Mouse (Mus musculus) embryonic facial prominence, embryonic 12.5 days (tissue): ENCODE measurements around the gene Dhrs1. TPM values are rescaled to one million over a fixed set of nuclear protein-coding genes. Genes with fewer than 3 reads are reported as not detected.

Source experiments
- ATAC-seq: fragments of 200-750 bp; cut with Nextera tagmentation; 2 replicates; pipeline ENCODE4 v1.8.0; 2017; ENCODE audit not compliant: insufficient number of reproducible peaks, insufficient read depth, low FRiP score, low TSS enrichment
- H3K27ac ChIP-seq: fragments of 300-500 bp; sonication (generic); 2 replicates; pipeline ENCODE4 v1.5.1; 2016; ENCODE audit warnings: mild to moderate bottlenecking
- H3K27me3 ChIP-seq: fragments of 300-500 bp; sonication (generic); 2 replicates; pipeline ENCODE4 v1.6.1; 2016; ENCODE audit warnings: mild to moderate bottlenecking, moderate library complexity
- H3K36me3 ChIP-seq: fragments of 300-500 bp; sonication (generic); 2 replicates; pipeline ENCODE4 v1.6.1; 2016; ENCODE audit warnings: mild to moderate bottlenecking
- H3K4me1 ChIP-seq: fragments of 300-500 bp; sonication (generic); 2 replicates; pipeline ENCODE4 v1.6.1; 2016
- H3K4me2 ChIP-seq: fragments of 300-500 bp; sonication (generic); replicated peaks from 2 replicates; pipeline ENCODE4 v1.6.1; 2016; ENCODE audit warnings: mild to moderate bottlenecking, moderate library complexity
- H3K4me3 ChIP-seq: fragments of 300-500 bp; sonication (generic); 2 replicates; pipeline ENCODE4 v1.5.1; 2016; ENCODE audit warnings: mild to moderate bottlenecking
- H3K9ac ChIP-seq: fragments of 300-500 bp; sonication (generic); 2 replicates; pipeline ENCODE4 v1.6.1; 2016; ENCODE audit warnings: mild to moderate bottlenecking, moderate library complexity
- H3K9me3 ChIP-seq: fragments of 300-500 bp; sonication (generic); 2 replicates; pipeline ENCODE4 v1.6.1; 2016; ENCODE audit warnings: mild to moderate bottlenecking, moderate library complexity
- WGBS: fragments of 180-500 bp; shearing (Covaris S2); methylation state at CpG from one replicate; pipeline ENCODE4 v1.1.7; 2016; 5-methylcytosine and 5-hydroxymethylcytosine counted together
- polyA plus RNA-seq: library from polyadenylated mRNA; unstranded; fragments of >200 nt; fragmentation: Nextera tagmentation; extraction: Ambion mirVana; gene quantifications from 2 replicates; pipeline ENCODE4 v1.2.1, GENCODE M21; 2016

The Dhrs1 gene
- polyA plus RNA-seq, 1 experiment from 2014 or later = 81.5 TPM

DNA sequence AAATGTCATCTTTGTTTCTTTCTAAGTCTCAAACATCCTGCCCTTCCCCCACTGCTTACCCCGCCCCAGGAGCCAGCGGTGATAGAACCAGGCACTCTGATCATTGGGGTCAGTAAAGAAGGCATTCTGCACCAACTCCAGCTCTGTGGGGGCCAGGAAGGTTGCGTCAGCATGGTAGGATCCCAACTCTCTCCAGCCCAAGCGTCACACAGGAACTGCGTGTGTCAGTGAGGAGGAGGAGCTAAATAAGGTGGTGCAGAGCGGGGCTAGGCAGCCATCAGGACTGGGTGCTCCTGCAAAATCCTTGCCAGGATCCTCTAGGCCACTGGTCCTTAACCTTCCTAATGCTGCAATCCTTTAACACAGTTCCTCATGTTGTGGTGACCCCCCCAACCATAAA is 25.8 kb downstream of the Dhrs1 start:
- Histone ChIP-seq H3K4me2 (no peak overlapping the region), H3K4me3 (no peak overlapping the region), H3K27me3 (no peaks in the 10 kb centered on the region), H3K36me3 (peaks cover 25% of the 10 kb centered on the region; the same call in 1 of the 2 replicates), H3K27ac (no peak overlapping the region), H3K4me1 (0 out of 2 replicates have a peak, but pooled peaks cover 4% of the 10 kb centered on the region), H3K9me3 (no peaks in the 10 kb centered on the region), H3K9ac (no peak overlapping the region)
- no peak for ATAC-seq
- 88% methylated on average over 6 of the region's 6 CpGs for WGBS

DNA sequence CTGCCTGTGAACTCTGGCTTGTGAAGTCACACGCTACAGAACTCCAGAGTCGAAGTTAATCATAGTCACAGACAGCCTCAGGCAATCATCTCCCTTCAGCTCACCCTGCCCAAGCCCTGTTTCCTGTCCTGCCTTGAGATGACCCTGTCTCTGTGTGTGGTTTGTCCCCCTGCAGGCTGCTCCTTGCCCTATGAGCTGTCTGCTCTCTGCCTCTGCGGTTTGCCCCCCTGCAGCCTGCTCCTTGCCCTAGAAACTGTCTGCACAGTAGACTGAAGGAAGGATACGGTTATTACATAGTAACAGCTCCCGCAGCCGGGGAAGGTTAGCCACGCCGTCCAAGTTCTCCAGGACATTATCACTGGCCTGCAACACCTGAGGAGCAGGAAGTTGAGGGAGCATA is 28.6 kb downstream of the Dhrs1 start:
- Histone ChIP-seq H3K36me3 (peaks cover 25% of the 10 kb centered on the region; the same call in 1 of the 2 replicates), H3K9me3 (no peaks in the 10 kb centered on the region), H3K9ac (no peak overlapping the region), H3K4me1 (0 out of 2 replicates have a peak, but pooled peaks cover 10% of the 10 kb centered on the region), H3K27ac (no peak overlapping the region), H3K4me3 (no peak overlapping the region), H3K4me2 (no peak overlapping the region), H3K27me3 (peaks cover 22% of the 10 kb centered on the region)
- 46% methylated on average over 8 of the region's 8 CpGs for WGBS
- ATAC-seq = no peak

DNA sequence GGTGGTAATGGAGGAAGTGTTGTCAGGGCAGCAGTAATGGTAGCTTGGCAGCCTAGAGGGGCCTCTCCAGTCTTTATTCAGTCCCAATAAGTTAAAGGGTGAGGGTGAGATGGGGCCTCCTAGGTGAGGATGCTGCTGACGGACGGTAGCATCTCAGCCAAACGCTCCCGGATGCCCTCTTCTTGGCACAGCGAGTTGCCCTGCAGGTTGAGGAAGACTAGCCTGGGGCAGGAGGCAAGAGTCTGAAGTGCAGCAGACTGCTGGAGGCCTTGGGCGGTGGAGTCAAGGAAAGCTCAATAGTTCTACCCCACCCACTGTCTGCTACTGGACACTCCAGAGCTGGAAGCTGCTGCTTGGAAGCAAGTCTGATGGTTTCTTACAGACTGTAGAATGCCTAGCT is 29.2 kb downstream of the Dhrs1 start:
- no peak overlapping the region for H3K4me3 ChIP-seq
- H3K27ac ChIP-seq = no peak overlapping the region
- H3K4me2 ChIP-seq = no peak overlapping the region
- H3K9me3 ChIP-seq = no peaks in the 10 kb centered on the region
- H3K9ac ChIP-seq = no peak overlapping the region
- H3K36me3 ChIP-seq = peaks cover 25% of the 10 kb centered on the region; the same call in 1 of the 2 replicates
- peaks cover 22% of the 10 kb centered on the region for H3K27me3 ChIP-seq
- ATAC-seq = no peak
- 0 out of 2 replicates have a peak, but pooled peaks cover 7% of the 10 kb centered on the region for H3K4me1 ChIP-seq
- 90% methylated on average over 6 of the region's 6 CpGs for WGBS

- 35% methylated on average over 6 of the region's 6 CpGs for WGBS
- no peak overlapping the region for H3K9ac ChIP-seq
- ATAC-seq = no peak
- no peak overlapping the region for H3K4me2 ChIP-seq
- H3K9me3 ChIP-seq = no peaks in the 10 kb centered on the region
- peaks cover 22% of the 10 kb centered on the region for H3K27me3 ChIP-seq
- H3K36me3 ChIP-seq = peaks cover 25% of the 10 kb centered on the region; the same call in 1 of the 2 replicates
- H3K27ac ChIP-seq = no peak overlapping the region
- no peak overlapping the region for H3K4me3 ChIP-seq
- 0 out of 2 replicates have a peak, but pooled peaks cover 6% of the 10 kb centered on the region for H3K4me1 ChIP-seq
Measured at GRCm38 (mm10) chr14:55714893-55715292, 30.6 kb downstream of the Dhrs1 start.

GRCm38 (mm10) chr14:55713729-55714122 is 31.8 kb downstream of the Dhrs1 start, which contains the start of gene Tgm1:
Gene Tgm1 (minus strand): TSS chr14:55713926.
- 30% methylated on average over 4 of the region's 4 CpGs for WGBS
- H3K4me1 ChIP-seq = 0 out of 2 replicates have a peak, but pooled peaks cover 6% of the 10 kb centered on the region
- H3K4me3 ChIP-seq = 0 out of 2 replicates have a peak within 1 kb of the TSS, but pooled peaks have one; percentile 1
- no peak within 1 kb of the TSS for H3K27ac ChIP-seq
- H3K4me2 ChIP-seq = peak within 1 kb of the TSS; percentile 24
- peaks cover 19% of the 10 kb centered on the region; the same call in 1 of the 2 replicates for H3K36me3 ChIP-seq
- H3K27me3 ChIP-seq = peaks cover 22% of the 10 kb centered on the region
- no peak for ATAC-seq
- no peaks in the 10 kb centered on the region for H3K9me3 ChIP-seq
- H3K9ac ChIP-seq = peak within 1 kb of the TSS; percentile 3; the same call in 1 of the 2 replicates

DNA sequence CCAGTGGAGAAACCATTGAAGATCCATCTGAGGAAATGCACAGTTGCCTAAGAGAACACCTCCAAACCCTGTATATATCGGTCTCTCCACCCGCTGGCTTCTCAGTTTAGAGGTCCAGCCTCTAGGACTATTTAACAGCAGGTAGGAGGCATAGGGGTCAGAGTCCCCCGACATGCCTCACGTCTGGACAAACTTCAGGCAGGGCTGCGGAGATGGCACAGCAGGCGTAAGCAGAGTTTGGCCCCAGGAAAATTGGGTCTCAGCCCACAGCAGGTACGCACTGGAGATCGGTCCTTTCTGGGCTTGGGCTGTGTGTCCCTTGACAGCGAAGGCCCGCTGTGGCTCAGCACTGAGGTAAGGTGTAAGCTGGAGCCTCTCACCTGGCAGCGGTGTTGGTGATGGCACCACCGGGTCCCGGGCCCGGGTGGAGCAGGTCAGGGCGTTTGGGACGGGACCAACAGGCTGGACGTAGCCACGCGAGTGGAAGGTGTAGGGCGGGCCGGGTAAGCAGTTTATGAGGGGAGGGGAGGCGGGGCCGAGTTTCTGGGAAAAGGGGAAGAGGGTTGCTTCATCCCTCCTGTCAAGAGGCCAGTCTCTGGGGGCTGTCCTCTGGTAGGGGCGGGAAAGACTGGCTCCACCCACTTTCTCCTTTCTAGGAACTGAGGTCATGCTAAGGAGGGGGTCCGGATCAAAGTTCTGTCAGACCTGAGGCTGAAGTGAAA is 32.3 kb downstream of the Dhrs1 start:
- H3K9ac ChIP-seq = peak overlapping the region; percentile 3; the same call in 1 of the 2 replicates
- no peak for ATAC-seq
- H3K36me3 ChIP-seq = peaks cover 15% of the 10 kb centered on the region; the same call in 1 of the 2 replicates
- 0 out of 2 replicates have a peak overlapping the region, but pooled peaks have one; percentile 1 for H3K4me3 ChIP-seq
- WGBS = 15% methylated on average over 25 of the region's 25 CpGs
- H3K4me2 ChIP-seq = peak overlapping the region; percentile 24
- H3K4me1 ChIP-seq = 0 out of 2 replicates have a peak, but pooled peaks cover 6% of the 10 kb centered on the region
- H3K9me3 ChIP-seq = no peaks in the 10 kb centered on the region
- no peak overlapping the region for H3K27ac ChIP-seq
- H3K27me3 ChIP-seq = peaks cover 22% of the 10 kb centered on the region

- no peak for ATAC-seq
- WGBS = 74% methylated on average over 7 of the region's 7 CpGs
Measured at GRCm38 (mm10) chr14:55711786-55712185, 33.7 kb downstream of the Dhrs1 start.

GRCm38 (mm10) chr14:55709509-55709908 is 36.0 kb downstream of the Dhrs1 start:
- H3K4me2 ChIP-seq = no peak overlapping the region
- no peaks in the 10 kb centered on the region for H3K9me3 ChIP-seq
- 87% methylated on average over 4 of the region's 4 CpGs for WGBS
- H3K4me3 ChIP-seq = no peak overlapping the region
- no peak overlapping the region for H3K27ac ChIP-seq
- ATAC-seq = no peak
- H3K4me1 ChIP-seq = 0 out of 2 replicates have a peak, but pooled peaks cover 6% of the 10 kb centered on the region
- no peaks in the 10 kb centered on the region for H3K36me3 ChIP-seq
- H3K9ac ChIP-seq = no peak overlapping the region
- peaks cover 22% of the 10 kb centered on the region for H3K27me3 ChIP-seq

More at GRCm38 (mm10) chr14:55711786-55712185, 33.7 kb downstream of the Dhrs1 start:
- 0 out of 2 replicates have a peak, but pooled peaks cover 6% of the 10 kb centered on the region for H3K4me1 ChIP-seq
- no peak overlapping the region for H3K4me3 ChIP-seq
- H3K9ac ChIP-seq = no peak overlapping the region
- peaks cover 22% of the 10 kb centered on the region for H3K27me3 ChIP-seq
- H3K36me3 ChIP-seq = 0 out of 2 replicates have a peak, but pooled peaks cover 7% of the 10 kb centered on the region
- no peaks in the 10 kb centered on the region for H3K9me3 ChIP-seq
- H3K4me2 ChIP-seq = no peak overlapping the region
- no peak overlapping the region for H3K27ac ChIP-seq

DNA sequence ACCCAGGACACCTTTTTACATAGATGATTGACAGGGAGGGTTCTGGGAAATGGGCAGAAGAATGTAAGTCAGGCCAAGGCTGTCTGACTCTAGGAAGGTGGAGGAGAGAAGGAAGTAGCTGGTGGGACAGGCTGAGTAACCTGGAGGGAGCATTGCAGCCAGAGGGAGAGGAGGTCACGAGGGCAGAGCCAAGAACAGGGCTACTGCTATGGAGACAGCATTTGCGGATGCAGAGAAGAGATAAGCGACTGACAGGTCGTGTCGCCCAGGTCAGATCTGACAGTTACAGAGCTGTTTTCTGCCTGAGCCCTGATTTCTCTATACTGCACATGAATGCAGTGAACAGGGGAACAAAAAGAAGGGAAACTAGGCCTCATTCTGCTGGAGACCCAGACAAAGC is 38.1 kb downstream of the Dhrs1 start:
- H3K27me3 ChIP-seq = peaks cover 5% of the 10 kb centered on the region
- H3K9me3 ChIP-seq = no peaks in the 10 kb centered on the region
- no peaks in the 10 kb centered on the region for H3K36me3 ChIP-seq
- no peak overlapping the region for H3K27ac ChIP-seq
- H3K9ac ChIP-seq = no peak overlapping the region
- 78% methylated on average over 5 of the region's 5 CpGs for WGBS
- no peak overlapping the region for H3K4me3 ChIP-seq
- H3K4me1 ChIP-seq = no peaks in the 10 kb centered on the region
- no peak for ATAC-seq
- H3K4me2 ChIP-seq = no peak overlapping the region

DNA sequence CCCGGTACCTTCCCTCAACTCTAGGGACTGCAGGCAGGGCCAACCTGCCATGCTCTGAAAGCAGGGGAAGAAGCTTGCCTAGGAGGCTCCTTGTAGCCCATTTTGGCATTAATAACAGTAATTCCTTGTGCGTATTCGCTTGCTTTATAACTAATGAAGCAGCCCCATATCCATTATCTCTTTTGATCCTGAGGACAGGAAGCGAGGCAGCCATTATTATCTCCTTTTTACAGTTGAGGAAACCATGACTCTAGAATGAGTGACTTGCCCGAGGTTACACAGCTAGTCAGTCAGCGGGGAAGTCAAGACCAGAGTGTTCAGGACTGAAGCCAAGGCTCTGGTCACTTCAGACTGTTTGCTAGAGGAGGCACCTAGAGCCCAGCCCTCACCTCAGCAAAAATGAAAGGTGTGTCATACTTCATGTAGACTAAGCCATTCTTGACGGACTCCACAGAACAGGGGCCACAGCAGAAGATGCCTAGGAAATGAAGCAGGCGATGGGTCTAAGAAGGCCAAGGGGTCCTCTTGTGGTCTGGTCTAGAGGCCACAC is 39.4 kb downstream of the Dhrs1 start:
- no peaks in the 10 kb centered on the region for H3K27me3 ChIP-seq
- no peak overlapping the region for H3K27ac ChIP-seq
- WGBS = 83% methylated on average over 8 of the region's 8 CpGs

DNA sequence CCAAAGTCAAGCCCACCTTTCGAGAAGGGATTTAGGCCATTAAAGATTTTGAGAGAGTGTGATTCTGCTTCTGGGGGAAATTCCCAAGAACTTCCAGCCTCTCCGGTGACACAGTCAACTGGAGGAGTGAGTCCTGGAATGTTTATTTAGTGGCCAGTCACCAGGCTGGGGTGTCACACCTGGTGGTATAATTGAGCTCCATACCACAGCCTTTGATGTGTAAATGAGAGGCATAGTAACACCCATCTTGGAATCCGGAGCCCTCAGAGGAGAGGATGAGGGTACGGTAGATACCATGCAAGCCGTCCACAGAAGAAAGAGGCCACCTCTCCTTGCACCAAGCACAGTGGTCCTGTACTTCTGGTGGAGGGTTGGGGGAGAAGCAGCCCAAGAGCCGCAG is 42.7 kb downstream of the Dhrs1 start:
- Histone ChIP-seq H3K36me3 (no peaks in the 10 kb centered on the region), H3K9ac (no peak overlapping the region), H3K4me3 (no peak overlapping the region), H3K27ac (no peak overlapping the region), H3K9me3 (no peaks in the 10 kb centered on the region), H3K4me2 (no peak overlapping the region), H3K4me1 (no peaks in the 10 kb centered on the region), H3K27me3 (0 out of 2 replicates have a peak, but pooled peaks cover 4% of the 10 kb centered on the region)
- no peak for ATAC-seq
- WGBS = 66% methylated on average over 6 of the region's 6 CpGs

More for the DNA sequence above, 39.4 kb downstream of the Dhrs1 start:
- H3K4me2 ChIP-seq = no peak overlapping the region
- no peak overlapping the region for H3K9ac ChIP-seq
- no peak overlapping the region for H3K4me3 ChIP-seq
- H3K36me3 ChIP-seq = no peaks in the 10 kb centered on the region
- no peaks in the 10 kb centered on the region for H3K9me3 ChIP-seq
- no peaks in the 10 kb centered on the region for H3K4me1 ChIP-seq
- ATAC-seq = 0 out of 2 replicates have a peak, but pooled peaks have one; percentile 28
